In genomic region chr6:73624211-73624610, GRCm38 (mm10) we compare ENCODE assay signal across 12 mouse cellular contexts.
"Had no signal": no experiment of that assay in that cellular context is flagged by ENCODE, and none has a peak within 500 bp of the region (broad histone marks: within the 10 kb centered on the region; RNA-seq: fewer than 3 reads in every experiment).

No protein-coding gene starts in this region.

- DNase-seq: kidney, postnatal 14 days; lung, adult 2 months; lung, postnatal 36 days; right cerebral cortex, postnatal 14 days; thymus, adult 2 months; thymus, postnatal 25 days had no signal

- H3K36me3 ChIP-seq: limb, embryonic 10.5 days; liver, embryonic 15.5 days; midbrain, embryonic 13.5 days; stomach, embryonic 15.5 days had no signal

- H3K27me3 ChIP-seq: liver, embryonic 15.5 days; midbrain, embryonic 13.5 days; stomach, embryonic 15.5 days had no signal

- H3K4me2 ChIP-seq: liver, embryonic 11.5 days; liver, embryonic 15.5 days; midbrain, embryonic 13.5 days; stomach, embryonic 15.5 days had no signal

- H3K4me1 ChIP-seq: liver, embryonic 15.5 days; midbrain, embryonic 13.5 days; stomach, embryonic 15.5 days had no signal

- ATAC-seq: lung, postnatal 0 days; midbrain, embryonic 13.5 days had no signal

- H3K9ac ChIP-seq: liver, embryonic 15.5 days; midbrain, embryonic 13.5 days; stomach, embryonic 15.5 days had no signal

- H3K9me3 ChIP-seq: limb, embryonic 10.5 days; liver, embryonic 15.5 days; midbrain, embryonic 13.5 days; stomach, embryonic 15.5 days had no signal

- H3K27ac ChIP-seq: limb, embryonic 10.5 days; liver, embryonic 15.5 days; midbrain, embryonic 13.5 days; stomach, embryonic 15.5 days had no signal

- H3K4me3 ChIP-seq: limb, embryonic 10.5 days; liver, embryonic 15.5 days; midbrain, embryonic 13.5 days; stomach, embryonic 15.5 days had no signal
